Comparison of ENCODE assay signal across 8 mouse cellular contexts in genomic region chr11:5995989-5996388, GRCm38 (mm10). TPM values are rescaled to one million over a fixed set of nuclear protein-coding genes. Genes with fewer than 3 reads are reported as not detected.
DNase-seq lines count a peak whose midpoint lies in the region; ATAC-seq and TF ChIP-seq lines count a peak whose summit lies in the region.

No protein-coding gene starts in this region.

- no peak overlapping the region for H3K4me3 ChIP-seq in lung, postnatal 0 days (ENCODE audit: low read depth, low read length)

- no peaks in the 10 kb centered on the region for H3K36me3 ChIP-seq in lung, postnatal 0 days (ENCODE audit: insufficient read depth, low read length)

- no peak overlapping the region for H3K27ac ChIP-seq in lung, postnatal 0 days (ENCODE audit: low read length)

- 17% methylated on average over 8 of the region's 8 CpGs for WGBS in lung, postnatal 0 days

- no peak overlapping the region for H3K4me2 ChIP-seq in lung, postnatal 0 days (replicated peaks; ENCODE audit: low read depth, low read length)

- no peaks in the 10 kb centered on the region for H3K27me3 ChIP-seq in lung, postnatal 0 days (replicated peaks; ENCODE audit: insufficient read depth, low read length)

- peaks cover 9% of the 10 kb centered on the region; the same call in 1 of the 2 replicates for H3K4me1 ChIP-seq in lung, postnatal 0 days (ENCODE audit: insufficient read depth, low read depth, low read length)

- ATAC-seq in erythroblast, adult 5-6 weeks (replicated peaks; ENCODE audit: low FRiP score, poor library complexity, severe bottlenecking) = peak; percentile 58
- ATAC-seq in lung, postnatal 0 days = peak; percentile 39; the same call in 1 of the 2 replicates

- TF ChIP-seq EP300 in lung, postnatal 0 days (IDR thresholded peaks at IDR 0.05) = no peak

- peak; percentile 90 for DNase-seq in CD4-positive, CD25-positive, alpha-beta regulatory T cell, adult 2 months (ENCODE audit: low read depth, low spot score)
- peak; percentile 88 to 92 for DNase-seq in adrenal gland, postnatal 36 days
- peak; percentile 64 for DNase-seq in heart, postnatal 25 days (ENCODE audit: low spot score)
- peak; percentile 86 for DNase-seq in layer of hippocampus, adult 11-12 months (ENCODE audit: low spot score)
- peak; percentile 91 for DNase-seq in lung, postnatal 0 days (ENCODE audit: low spot score)
- peak; percentile 55 for DNase-seq in retina, adult 2 months (ENCODE audit: low read depth, low spot score)
- DNase-seq in thymus, postnatal 36 days = peak; percentile 80 to 83

- H3K9me3 ChIP-seq in lung, postnatal 0 days (ENCODE audit: low read length) = no peaks in the 10 kb centered on the region

- intact Hi-C loops in heart, postnatal 25 days (cut with DNase I) = loop anchor here (1.0 kb wide), 3 partner anchors 31 to 265 kb away; no protein-coding TSS in a partner anchor

- H3K9ac ChIP-seq in lung, postnatal 0 days (replicated peaks; ENCODE audit: low read depth) = no peak overlapping the region

- peak; percentile 99 for TF ChIP-seq CTCF in lung, postnatal 0 days (IDR thresholded peaks at IDR 0.05)

RNA-seq across cellular contexts. Expression of gene Ykt6, which starts 40.5 kb away (rescaled TPM):
- total RNA-seq in adrenal gland, postnatal 36 days (2021) = 10 to 100 TPM; 70.0 to 86.4 TPM
- 9.8 and 11.3 TPM in 2 replicates for total RNA-seq in erythroblast, adult 5-6 weeks (2015; ENCODE audit: low replicate concordance)
- 6.8 and 22.3 TPM in 2 replicates for total RNA-seq in erythroblast, adult 5-6 weeks (2017; ENCODE audit: low replicate concordance)
- total RNA-seq in heart, postnatal 25 days (2021) = 10 to 100 TPM; 60.9 to 64.9 TPM
- polyA plus RNA-seq in lung, postnatal 0 days (2015; fragmentation: Nextera tagmentation; extraction: Ambion mirVana) = 40.2 and 40.9 TPM in 2 replicates

RNA-seq across cellular contexts. Expression of gene Gck, which starts 46.1 kb away (rescaled TPM):
- 1 to 10 TPM; 2.1 to 2.4 TPM for total RNA-seq in adrenal gland, postnatal 36 days (2021)
- not detected in 2 replicates for total RNA-seq in erythroblast, adult 5-6 weeks (2015; ENCODE audit: low replicate concordance)
- total RNA-seq in erythroblast, adult 5-6 weeks (2017; ENCODE audit: low replicate concordance) = not detected in 2 replicates
- 1 to 10 TPM; 7.4 to 9.4 TPM for total RNA-seq in heart, postnatal 25 days (2021)
- polyA plus RNA-seq in lung, postnatal 0 days (2015; fragmentation: Nextera tagmentation; extraction: Ambion mirVana) = 1.2 and 2.1 TPM in 2 replicates
